Mouse (Mus musculus): ENCODE measurements around the gene Gm10320.

- TF ChIP-seq CTCF (IDR thresholded peaks at IDR 0.05; ENCODE audit: extremely low read depth, insufficient read depth, low read length) (no peak), POLR2A (IDR thresholded peaks at IDR 0.05; ENCODE audit: extremely low read depth, insufficient read depth, low read length) (no peak)
Observed at GRCm38 (mm10) chr13:98532699-98533375, 41.0 kb upstream of the Gm10320 start.

Data from cortical plate, adult 2 months (tissue).